Mouse (Mus musculus) heart, postnatal 10 days (tissue): Measurements from ENCODE around the gene Fst. TPM values are rescaled to one million over a fixed set of nuclear protein-coding genes. Genes with fewer than 3 reads are reported as not detected.

ENCODE experiments used
- DNase-seq, 2 experiments: peaks; one replicate each; pipeline ENCODE4 v3.0.0; 2021
- intact Hi-C: fragments of 180-260 bp; cut with DNase I; formaldehyde crosslinking; loops from one replicate; pipeline ENCODE4 v1.15.1; 2025
- total RNA-seq, 2 experiments: library from RNA; stranded (reverse); gene quantifications; 2 replicates each; pipeline ENCODE4 v1.2.3; 2021

The Fst gene
- total RNA-seq, 2 experiments from 2014 or later, result 1.0 to 1.2 TPM

DNA sequence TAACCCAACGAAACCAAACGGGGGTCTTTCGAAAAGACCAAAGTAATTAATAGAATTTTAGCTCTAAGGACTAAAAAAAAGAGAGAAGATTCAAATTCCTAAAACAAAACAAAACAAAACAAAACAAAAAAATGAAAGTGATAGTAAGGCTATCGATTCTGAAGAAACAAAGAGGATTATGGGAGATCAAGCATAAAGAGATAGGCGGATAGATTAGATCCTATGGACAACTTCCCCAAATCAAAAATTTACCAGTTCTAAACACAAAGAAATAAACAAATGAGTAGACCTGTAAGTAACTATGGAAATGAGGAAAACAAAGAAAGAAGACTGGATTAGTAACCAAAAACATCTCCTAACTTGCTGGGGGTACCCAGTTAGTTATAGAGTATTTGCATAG, 33.5 kb downstream of the Fst start:
- intact Hi-C loops, result no loop called here
- no peak for DNase-seq

GRCm38 (mm10) chr13:114420235-114420634, 38.5 kb downstream of the Fst start:
- no peak for DNase-seq
- intact Hi-C loops, result no loop called here

- DNase-seq, result no peak
- intact Hi-C loops, result no loop called here
Measured at GRCm38 (mm10) chr13:114419364-114419763, 39.4 kb downstream of the Fst start.

- peak; percentile 30 to 31 for DNase-seq
- intact Hi-C loops, result no loop called here
Measured at GRCm38 (mm10) chr13:114412326-114412725, 46.4 kb downstream of the Fst start.

DNA sequence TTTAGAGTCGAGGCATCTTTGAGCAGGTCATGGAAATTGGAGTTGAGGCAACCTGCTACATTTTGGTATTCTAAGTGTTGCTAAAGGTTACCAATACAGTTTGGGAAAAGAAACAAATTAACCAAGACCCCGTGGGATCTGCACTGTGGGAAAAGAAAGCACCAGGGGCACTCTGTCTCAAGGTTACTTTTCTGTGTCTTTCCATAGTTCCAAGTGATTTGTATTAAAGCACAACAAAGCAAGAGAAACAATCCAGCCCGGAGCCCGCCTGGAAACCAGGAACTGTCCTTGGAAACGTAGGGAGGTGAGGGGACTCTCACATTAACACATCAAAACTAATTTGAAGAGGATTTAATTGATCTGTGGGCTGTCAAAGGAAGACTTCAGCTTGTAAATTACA, 51.9 kb downstream of the Fst start:
- no peak for DNase-seq
- intact Hi-C loops, result no loop called here

- no peak for DNase-seq
- intact Hi-C loops, result no loop called here
Measured at GRCm38 (mm10) chr13:114406424-114406823, 52.3 kb downstream of the Fst start.

DNA sequence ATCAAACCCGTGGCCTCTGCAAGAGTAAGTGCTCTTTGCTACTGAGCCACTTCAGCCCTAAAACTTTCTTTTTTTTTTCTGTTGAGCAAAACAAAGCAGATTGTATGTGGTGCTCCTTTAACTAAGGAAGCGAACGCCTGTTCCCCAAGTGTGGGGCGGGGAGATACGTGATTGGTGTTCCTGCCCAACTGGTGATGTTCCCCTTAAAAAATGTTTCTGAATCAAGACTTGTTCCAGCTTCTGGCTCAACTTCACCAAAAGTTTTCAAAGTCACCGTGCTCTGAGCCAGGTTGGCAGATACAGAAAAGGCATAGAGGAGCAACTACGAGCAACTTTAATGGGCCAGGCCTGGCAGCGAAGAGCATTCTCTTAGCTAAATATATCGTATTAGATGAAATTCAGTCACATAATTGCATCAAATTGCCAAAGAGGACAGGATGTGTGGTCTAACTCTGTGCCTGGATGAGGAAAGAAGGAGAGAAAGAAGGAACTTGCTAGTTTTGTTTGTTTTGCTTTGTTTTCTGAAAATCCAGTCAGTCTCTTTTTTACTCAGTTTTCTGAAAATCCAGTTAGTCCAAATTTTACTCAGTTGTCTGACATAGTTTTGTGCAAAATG, 53.5 kb downstream of the Fst start:
- intact Hi-C loops, result no loop called here
- DNase-seq, result peak; percentile 14 to 20

Other genes with a start within 250 kb of the Fst start
- 100 to 1,000 TPM; 480 to 483 TPM for gene Ndufs4, start 70.7 kb downstream of the Fst start, total RNA-seq